Mouse (Mus musculus) CH12.LX (cell line): ENCODE measurements around the gene Myo5a. TPM values are rescaled to one million over a fixed set of nuclear protein-coding genes. Genes with fewer than 3 reads are reported as not detected.

Experiments
- DNase-seq: peaks from one replicate; pipeline ENCODE4 v3.0.0-alpha.2; 2013; ENCODE audit errors: extremely low read depth
- H3K27ac ChIP-seq: 2 replicates; pipeline ENCODE4 v1.5.1; 2012; ENCODE audit warnings: low read depth, mild to moderate bottlenecking, control low read depth, moderate library complexity; ENCODE audit not compliant: insufficient read depth
- H3K27me3 ChIP-seq: replicated peaks from 2 replicates; pipeline ENCODE3; 2012; ENCODE audit warnings: inconsistent platforms
- H3K36me3 ChIP-seq, 2 experiments: replicated peaks in 1 of 2; 2 replicates each; pipeline versions ENCODE3 to v1.6.1; 2012; ENCODE audit warnings: inconsistent platforms in 1 of 2, low read length in 1 of 2, mild to moderate bottlenecking in 1 of 2, mixed read lengths in 1 of 2, moderate library complexity in 1 of 2; ENCODE audit not compliant: control insufficient read depth in 1 of 2, insufficient read depth in 1 of 2
- H3K4me1 ChIP-seq, 2 experiments: 2 replicates each; pipeline ENCODE4 v1.6.1; 2012; ENCODE audit warnings: inconsistent platforms in 1 of 2, moderate library complexity in 1 of 2; ENCODE audit not compliant: insufficient read depth in 2 of 2, control insufficient read depth in 1 of 2
- H3K4me2 ChIP-seq: 2 replicates; pipeline ENCODE4 v1.6.1; 2012; ENCODE audit warnings: low read depth, mild to moderate bottlenecking, control low read depth; ENCODE audit not compliant: poor library complexity, insufficient read depth, severe bottlenecking
- H3K4me3 ChIP-seq, 3 experiments: fragments of 150-350 bp in 1 of 3; sonication (generic) in 1 of 3; replicated peaks in 1 of 3; 2 replicates each; pipeline versions ENCODE3 to v1.5.1; 2011 to 2012; ENCODE audit warnings: low read depth in 2 of 3, low read length in 2 of 3, mild to moderate bottlenecking in 2 of 3, moderate library complexity in 2 of 3, control low read depth in 1 of 3, improper control_type of control experiment in 1 of 3, inconsistent platforms in 1 of 3, mixed read lengths in 1 of 3; ENCODE audit not compliant: poor library complexity in 1 of 3
- H3K79me2 ChIP-seq: replicated peaks from 2 replicates; pipeline ENCODE4 v1.6.1; 2012; ENCODE audit warnings: mild to moderate bottlenecking, moderate library complexity; ENCODE audit not compliant: control insufficient read depth, poor library complexity, insufficient read depth, severe bottlenecking; ENCODE audit errors: extremely low read depth
- H3K9ac ChIP-seq: 2 replicates; pipeline ENCODE4 v1.6.1; 2012; ENCODE audit warnings: low read depth, mild to moderate bottlenecking, control low read depth, moderate library complexity; ENCODE audit not compliant: insufficient read depth
- H3K9me3 ChIP-seq: replicated peaks from 2 replicates; pipeline ENCODE3; 2012; ENCODE audit warnings: low read length, inconsistent platforms, mixed read lengths
- CHD1 ChIP-seq: IDR thresholded peaks from 2 replicates; pipeline ENCODE4 v1.6.1; 2012; ENCODE audit warnings: low read depth, low read length, improper control_type of control experiment, inconsistent platforms
- CHD2 ChIP-seq: IDR thresholded peaks from 2 replicates; pipeline ENCODE4 v1.6.1; 2011; ENCODE audit warnings: low read length, improper control_type of control experiment
- CTCF ChIP-seq, 2 experiments: IDR thresholded peaks in 1 of 2; conservative IDR thresholded peaks in 1 of 2; 2 replicates each; pipeline ENCODE4 v1.5.1; 2011 to 2012; ENCODE audit warnings: low read depth in 2 of 2, low read length in 2 of 2, improper control_type of control experiment in 1 of 2, inconsistent platforms in 1 of 2, mild to moderate bottlenecking in 1 of 2, moderate library complexity in 1 of 2
- ELF1 ChIP-seq: IDR thresholded peaks from 2 replicates; pipeline ENCODE4 v1.6.1; 2014; ENCODE audit warnings: low read depth, mild to moderate bottlenecking, inconsistent platforms, low read length, improper control_type of control experiment
- EP300 ChIP-seq: IDR thresholded peaks from 2 replicates; pipeline ENCODE4 v1.6.1; 2011; ENCODE audit warnings: low read length, improper control_type of control experiment
- GABPA ChIP-seq: IDR thresholded peaks from 2 replicates; pipeline ENCODE4 v1.6.1; 2012; ENCODE audit warnings: low read depth, low read length, improper control_type of control experiment, inconsistent platforms; ENCODE audit not compliant: insufficient replicate concordance
- HCFC1 ChIP-seq: IDR thresholded peaks from 2 replicates; pipeline ENCODE4 v1.6.1; 2012; ENCODE audit warnings: low read depth, mild to moderate bottlenecking, inconsistent platforms, low read length, improper control_type of control experiment
- JUN ChIP-seq: IDR thresholded peaks from 2 replicates; pipeline ENCODE4 v1.6.1; 2011; ENCODE audit warnings: low read depth, mild to moderate bottlenecking, low read length, improper control_type of control experiment, moderate library complexity; ENCODE audit not compliant: insufficient read depth
- MAX ChIP-seq: IDR thresholded peaks from 2 replicates; pipeline ENCODE4 v1.6.1; 2011; ENCODE audit warnings: low read length, improper control_type of control experiment
- MAZ ChIP-seq: IDR thresholded peaks from 2 replicates; pipeline ENCODE4 v1.6.1; 2012; ENCODE audit warnings: low read depth, mild to moderate bottlenecking, inconsistent platforms, low read length, improper control_type of control experiment, moderate library complexity
- MEF2A ChIP-seq: IDR thresholded peaks from 2 replicates; pipeline ENCODE4 v1.6.1; 2014; ENCODE audit warnings: low read depth, mild to moderate bottlenecking, inconsistent platforms, low read length, improper control_type of control experiment, borderline replicate concordance
- MYC ChIP-seq: IDR thresholded peaks from 2 replicates; pipeline ENCODE4 v1.6.1; 2011; ENCODE audit warnings: low read depth, mild to moderate bottlenecking, improper control_type of control experiment, low read length
- NRF1 ChIP-seq: IDR thresholded peaks from 2 replicates; pipeline ENCODE4 v1.6.1; 2014; ENCODE audit warnings: low read depth, mild to moderate bottlenecking, inconsistent platforms, low read length, improper control_type of control experiment, moderate library complexity
- POLR2A ChIP-seq: IDR thresholded peaks from 2 replicates; pipeline ENCODE4 v1.6.1; 2011; ENCODE audit warnings: low read depth, mild to moderate bottlenecking, improper control_type of control experiment, low read length
- SIN3A ChIP-seq: IDR thresholded peaks from 2 replicates; pipeline ENCODE4 v1.6.1; 2012; ENCODE audit warnings: low read length, improper control_type of control experiment, inconsistent platforms
- TBP ChIP-seq: conservative IDR thresholded peaks from 2 replicates; pipeline ENCODE4 v1.6.1; 2011; ENCODE audit warnings: low read depth, low read length, improper control_type of control experiment
- TCF12 ChIP-seq: IDR thresholded peaks from 2 replicates; pipeline ENCODE4 v1.6.1; 2014; ENCODE audit warnings: low read depth, mild to moderate bottlenecking, inconsistent platforms, low read length, improper control_type of control experiment
- UBTF ChIP-seq: IDR thresholded peaks from 2 replicates; pipeline ENCODE4 v1.6.1; 2012; ENCODE audit warnings: low read depth, mild to moderate bottlenecking, inconsistent platforms, low read length, improper control_type of control experiment, moderate library complexity
- USF1 ChIP-seq: IDR thresholded peaks from 2 replicates; pipeline ENCODE4 v1.6.1; 2014; ENCODE audit warnings: low read depth, mild to moderate bottlenecking, inconsistent platforms, low read length, improper control_type of control experiment
- USF2 ChIP-seq: conservative IDR thresholded peaks from 2 replicates; pipeline ENCODE4 v1.6.1; 2011; ENCODE audit warnings: low read depth, low read length, improper control_type of control experiment
- ZKSCAN1 ChIP-seq: IDR thresholded peaks from 2 replicates; pipeline ENCODE4 v1.6.1; 2012; ENCODE audit warnings: low read depth, inconsistent platforms, low read length, improper control_type of control experiment, borderline replicate concordance
- dilution Hi-C: fragments of 300-500 bp; cut with MboI; formaldehyde crosslinking; loops from 2 replicates; pipeline ENCODE4 v1.14.3; 2020; ENCODE audit warnings: low sequenced_read_pairs; ENCODE audit not compliant: extremely low pct_unique_long_range_greater_than_20kb, extremely low pct_ligation_motif_present
- in situ Hi-C: fragments of 300-500 bp; cut with MboI; formaldehyde crosslinking; loops from 3 replicates; pipeline ENCODE4 v1.14.3; 2019; ENCODE audit warnings: low sequenced_read_pairs, low pct_ligation_motif_present, low pct_unique_long_range_greater_than_20kb, mixed read lengths
- polyA plus RNA-seq: library from polyadenylated mRNA; unstranded; fragments of >175 nt; gene quantifications from 2 replicates; pipeline ENCODE4 v1.2.1, GENCODE M21; 2012; ENCODE audit warnings: low read depth; ENCODE audit not compliant: insufficient read length
- total RNA-seq, 2 experiments: library from RNA; depleted of rRNA; stranded (reverse); fragments of 300-350 nt in 1 of 2; fragments of >200 nt in 1 of 2; gene quantifications; 2 replicates each; pipeline ENCODE4 v1.2.3; 2012 to 2014

The Myo5a gene
- total and polyA plus RNA-seq, 3 experiments, result 55.0 to 107 (median 66.6) TPM

GRCm38 (mm10) chr9:75023150-75023894 lies 47.5 kb upstream of the Myo5a start:
- in situ Hi-C loops, result loop anchor here (10.0 kb wide), 1 partner anchor 119 kb away; no protein-coding TSS in a partner anchor
- peaks cover 10 to 51% of the 10 kb centered on the region in 2 experiments; a peak in 3 of 4 replicates for H3K4me1 ChIP-seq
- no peaks in the 10 kb centered on the region for H3K79me2 ChIP-seq
- peaks cover 27 to 38% of the 10 kb centered on the region in 2 experiments for H3K36me3 ChIP-seq
- H3K4me2 ChIP-seq, result no peak overlapping the region; the same call in 1 of the 2 replicates
- peak; percentile 28 for DNase-seq
- H3K9me3 ChIP-seq, result no peaks in the 10 kb centered on the region
- TF ChIP-seq MYC (no peak), NRF1 (no peak), MAZ (no peak), EP300 (peak; percentile 19; the same call in 1 of the 2 replicates), TBP (0 out of 2 replicates have a peak, but pooled peaks have one; percentile 12), USF2 (no peak), ZKSCAN1 (no peak), USF1 (no peak), POLR2A (no peak), HCFC1 (no peak), CHD2 (no peak), MAX (no peak), MEF2A (peak; percentile 9; the same call in 1 of the 2 replicates), CHD1 (peak; percentile 99), ELF1 (peak; percentile 73)
- dilution Hi-C loops, result no loop called here
- 0 out of 2 replicates have a peak overlapping the region, but pooled peaks have one; percentile 0 for H3K9ac ChIP-seq
- peak overlapping the region; percentile 34; the same call in 1 of the 2 replicates for H3K27ac ChIP-seq
- H3K27me3 ChIP-seq, result no peaks in the 10 kb centered on the region
- no peak overlapping the region for H3K4me3 ChIP-seq

DNA sequence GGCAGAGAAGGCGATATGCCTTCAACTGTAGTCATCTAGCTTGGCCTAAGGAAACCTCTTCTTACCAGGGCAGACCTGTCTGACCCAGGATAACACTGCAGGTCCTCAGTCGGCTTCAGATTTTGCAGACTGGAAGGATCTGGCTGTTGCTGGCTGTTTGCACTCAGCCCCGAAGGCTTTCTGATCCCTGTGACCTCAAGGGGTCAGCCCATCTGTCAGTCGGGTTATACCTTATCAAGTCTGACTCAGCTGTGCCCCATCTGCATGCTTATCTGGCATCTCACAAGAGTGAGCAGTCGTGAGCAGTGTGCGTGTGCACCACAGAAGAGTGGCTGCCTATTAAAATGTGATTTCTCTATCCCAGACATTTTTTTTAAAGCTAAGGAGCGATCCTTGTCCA lies 46.7 kb upstream of the Myo5a start:
- H3K9me3 ChIP-seq, result no peaks in the 10 kb centered on the region
- H3K27me3 ChIP-seq, result no peaks in the 10 kb centered on the region
- H3K9ac ChIP-seq, result no peak overlapping the region
- no peak overlapping the region for H3K4me2 ChIP-seq
- dilution Hi-C loops, result no loop called here
- H3K79me2 ChIP-seq, result no peaks in the 10 kb centered on the region
- TF ChIP-seq JUN (no peak), SIN3A (no peak), HCFC1 (no peak), UBTF (no peak), TCF12 (no peak), CTCF (conservative IDR thresholded peaks at IDR 0.05 in 1 of 2, IDR thresholded peaks at IDR 0.05 in 1 of 2; ENCODE audit: low read depth in 2 of 2, low read length in 2 of 2) (no peak), GABPA (no peak)
- TF ChIP-seq, all 38 proteins: peak for 0
- Histone ChIP-seq H3K4me3 (no peak overlapping the region), H3K4me1 (peaks cover 10 to 47% of the 10 kb centered on the region in 2 experiments; a peak in 3 of 4 replicates), H3K36me3 (peaks cover 25 to 35% of the 10 kb centered on the region in 2 experiments), H3K27ac (no peak overlapping the region)
- in situ Hi-C loops, result loop anchor here (10.0 kb wide), 1 partner anchor 119 kb away; no protein-coding TSS in a partner anchor
- no peak for DNase-seq
